Mouse (Mus musculus) liver, embryonic 13.5 days (tissue): Measurements from ENCODE around the gene Dohh. TPM values are rescaled to one million over a fixed set of nuclear protein-coding genes. Genes with fewer than 3 reads are reported as not detected.

Source experiments
- ATAC-seq: fragments of 200-750 bp; cut with Nextera tagmentation; 2 replicates; pipeline ENCODE4 v1.8.0; 2017; ENCODE audit warnings: low read depth, mild to moderate bottlenecking, moderate number of reproducible peaks, moderate library complexity
- DNase-seq: peaks from one replicate; pipeline ENCODE4 v3.0.0; 2022
- H3K27ac ChIP-seq: fragments of 300-500 bp; sonication (generic); 2 replicates; pipeline ENCODE4 v1.5.1; 2015; ENCODE audit warnings: moderate library complexity, mild to moderate bottlenecking, inconsistent platforms
- H3K27me3 ChIP-seq: fragments of 300-500 bp; sonication (generic); 2 replicates; pipeline ENCODE4 v1.6.1; 2015; ENCODE audit warnings: mild to moderate bottlenecking, inconsistent platforms
- H3K36me3 ChIP-seq: fragments of 300-500 bp; sonication (generic); 2 replicates; pipeline ENCODE4 v1.6.1; 2015; ENCODE audit warnings: mild to moderate bottlenecking, inconsistent platforms
- H3K4me1 ChIP-seq: fragments of 300-500 bp; sonication (generic); replicated peaks from 2 replicates; pipeline ENCODE4 v1.6.1; 2015; ENCODE audit warnings: inconsistent platforms
- H3K4me2 ChIP-seq: fragments of 300-500 bp; sonication (generic); 2 replicates; pipeline ENCODE4 v1.6.1; 2015; ENCODE audit warnings: inconsistent platforms, mild to moderate bottlenecking, moderate library complexity
- H3K4me3 ChIP-seq: fragments of 300-500 bp; sonication (generic); replicated peaks from 2 replicates; pipeline ENCODE4 v1.5.1; 2015; ENCODE audit warnings: mild to moderate bottlenecking, inconsistent platforms
- H3K9ac ChIP-seq: fragments of 300-500 bp; sonication (generic); 2 replicates; pipeline ENCODE4 v1.6.1; 2015; ENCODE audit warnings: mild to moderate bottlenecking, inconsistent platforms
- H3K9me3 ChIP-seq: fragments of 300-500 bp; sonication (generic); replicated peaks from 2 replicates; pipeline ENCODE4 v1.6.1; 2016; ENCODE audit warnings: inconsistent platforms
- WGBS: fragments of 180-500 bp; shearing (Covaris S2); methylation state at CpG from one replicate; pipeline ENCODE4 v1.1.7; 2015; ENCODE audit not compliant: insufficient replicate concordance; 5-methylcytosine and 5-hydroxymethylcytosine counted together
- polyA plus RNA-seq: library from polyadenylated mRNA; unstranded; fragments of >200 nt; fragmentation: Nextera tagmentation; extraction: Ambion mirVana; gene quantifications from 2 replicates; pipeline ENCODE4 v1.2.1, GENCODE M21; 2015

Gene Dohh
- polyA plus RNA-seq, 1 experiment from 2014 or later: 68.7 TPM

- ATAC-seq (no peak), DNase-seq (no peak)
- Histone ChIP-seq H3K4me1 (peaks cover 85% of the 10 kb centered on the region), H3K4me3 (peak overlapping the region; percentile 89), H3K27me3 (no peaks in the 10 kb centered on the region), H3K9me3 (no peaks in the 10 kb centered on the region), H3K4me2 (peak overlapping the region; percentile 89), H3K9ac (peak overlapping the region; percentile 99), H3K27ac (peak overlapping the region; percentile 95), H3K36me3 (peaks cover 40% of the 10 kb centered on the region)
- 41% methylated on average over 2 of the region's 2 CpGs for WGBS
Measured at GRCm38 (mm10) chr10:81377362-81377664, 6.9 kb upstream of the Dohh start.

- peak within 1 kb of the TSS; percentile 99 for H3K9ac ChIP-seq
- H3K27ac ChIP-seq: peak within 1 kb of the TSS; percentile 99
- H3K4me2 ChIP-seq: peak within 1 kb of the TSS; percentile 89
- H3K36me3 ChIP-seq: peaks cover 34% of the 10 kb centered on the region
- WGBS: 1% methylated on average over 46 of the region's 59 CpGs
- no peaks in the 10 kb centered on the region for H3K27me3 ChIP-seq
- H3K4me3 ChIP-seq: peak within 1 kb of the TSS; percentile 89
- ATAC-seq (no peak), DNase-seq (no peak)
- no peaks in the 10 kb centered on the region for H3K9me3 ChIP-seq
- peaks cover 85% of the 10 kb centered on the region for H3K4me1 ChIP-seq
Measured at GRCm38 (mm10) chr10:81377793-81378552, 6.3 kb upstream of the Dohh start, which contains the start of gene Fzr1. Gene Fzr1 (minus strand): TSS chr10:81378516.

- ATAC-seq: peak; percentile 85
- Histone ChIP-seq H3K4me2 (peak overlapping the region; percentile 82), H3K27me3 (no peaks in the 10 kb centered on the region), H3K9ac (peak overlapping the region; percentile 87), H3K27ac (peak overlapping the region; percentile 99), H3K9me3 (no peaks in the 10 kb centered on the region), H3K36me3 (peaks cover 27% of the 10 kb centered on the region), H3K4me3 (peak overlapping the region; percentile 89), H3K4me1 (peaks cover 85% of the 10 kb centered on the region)
- peak; percentile 100 for DNase-seq
- WGBS: under 1% methylated on average over 46 of the region's 46 CpGs
Measured at GRCm38 (mm10) chr10:81378553-81379182, 5.6 kb upstream of the Dohh start.

DNA sequence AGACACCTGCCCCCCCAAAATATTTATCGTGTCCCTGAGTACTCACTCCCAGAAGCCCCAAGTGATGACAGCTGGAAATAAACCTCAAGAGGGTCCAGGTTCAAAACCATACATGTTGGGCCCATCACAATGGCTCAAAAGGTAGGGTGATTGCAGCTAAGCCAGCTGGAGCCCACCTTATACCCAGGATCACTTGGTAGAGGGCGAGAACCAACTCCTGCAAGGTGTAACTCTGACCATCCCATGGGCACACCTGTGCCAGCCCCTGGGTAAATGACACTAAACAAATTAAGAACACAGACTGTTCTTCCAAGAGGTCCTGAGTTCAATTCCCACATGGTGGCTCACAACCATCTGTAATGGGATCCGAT lies 5.1 kb upstream of the Dohh start:
- Histone ChIP-seq H3K9ac (peak overlapping the region; percentile 87), H3K4me1 (peaks cover 82% of the 10 kb centered on the region), H3K27me3 (no peaks in the 10 kb centered on the region), H3K36me3 (peaks cover 22% of the 10 kb centered on the region), H3K4me2 (peak overlapping the region; percentile 82), H3K27ac (peak overlapping the region; percentile 99), H3K9me3 (no peaks in the 10 kb centered on the region), H3K4me3 (peak overlapping the region; percentile 69)
- 56% methylated on average over 3 of the region's 3 CpGs for WGBS
- DNase-seq (no peak), ATAC-seq (no peak)

DNA sequence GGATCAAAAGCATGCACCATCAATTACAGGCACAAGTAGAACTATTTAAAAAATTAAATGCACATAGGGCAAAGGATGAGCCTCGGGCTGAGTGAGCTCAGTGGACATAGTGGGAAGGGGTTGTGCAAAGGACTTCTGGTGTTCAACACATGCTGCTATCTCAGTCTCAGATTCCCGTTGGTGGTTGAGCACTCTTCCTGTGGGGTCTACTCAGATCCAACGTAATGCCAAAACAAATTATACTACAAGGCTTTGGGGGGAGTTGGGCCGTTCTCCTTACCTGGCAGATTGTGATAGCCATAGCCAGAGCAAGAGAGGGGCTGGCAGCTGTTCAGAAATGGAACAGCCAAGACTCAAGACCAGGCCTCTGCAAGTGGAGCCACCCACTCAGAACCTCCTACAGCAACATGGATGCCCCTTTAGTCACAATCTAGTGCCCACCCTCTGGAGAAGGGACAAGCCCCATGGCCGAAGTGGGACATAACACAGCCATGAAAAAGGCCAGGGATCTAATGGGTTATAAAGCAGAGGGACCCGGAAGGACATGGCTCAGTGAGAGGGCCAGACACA lies 4.3 kb upstream of the Dohh start:
- DNase-seq (no peak), ATAC-seq (no peak)
- Histone ChIP-seq H3K9me3 (no peaks in the 10 kb centered on the region), H3K27ac (peak overlapping the region; percentile 99), H3K36me3 (peaks cover 15% of the 10 kb centered on the region), H3K4me2 (peak overlapping the region; percentile 82), H3K27me3 (no peaks in the 10 kb centered on the region), H3K4me1 (peaks cover 80% of the 10 kb centered on the region), H3K9ac (peak overlapping the region; percentile 87), H3K4me3 (peak overlapping the region; percentile 69)
- 53% methylated on average over 6 of the region's 6 CpGs for WGBS

GRCm38 (mm10) chr10:81382039-81382438 lies 2.2 kb upstream of the Dohh start:
- Histone ChIP-seq H3K4me3 (no peak overlapping the region), H3K27me3 (no peaks in the 10 kb centered on the region), H3K9me3 (no peaks in the 10 kb centered on the region), H3K36me3 (peaks cover 15% of the 10 kb centered on the region), H3K27ac (peak overlapping the region; percentile 99), H3K4me2 (peak overlapping the region; percentile 52), H3K9ac (peak overlapping the region; percentile 69), H3K4me1 (peaks cover 74% of the 10 kb centered on the region)
- peak; percentile 76 for ATAC-seq
- DNase-seq: peak; percentile 86
- 12% methylated on average over 5 of the region's 5 CpGs for WGBS

DNA sequence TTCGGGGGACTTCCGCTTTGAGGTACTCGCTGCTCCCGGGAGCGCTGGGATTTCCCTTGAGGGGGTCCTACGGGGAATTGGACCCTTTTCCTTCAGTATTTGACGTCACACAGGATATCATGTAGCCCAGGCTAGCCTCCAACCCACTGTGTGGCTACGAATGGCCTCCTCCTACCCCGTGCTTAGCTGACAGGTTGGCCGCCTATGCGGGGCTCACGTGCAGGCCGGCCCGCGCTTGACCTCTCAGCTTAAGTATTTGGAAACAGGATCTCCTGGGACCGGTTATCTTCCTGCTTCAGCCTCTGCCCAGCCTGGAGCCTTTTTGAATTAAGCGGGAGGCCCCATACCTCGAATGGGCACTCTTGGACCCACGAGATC lies 366 bp downstream of the Dohh start:
- Histone ChIP-seq H3K36me3 (peaks cover 38% of the 10 kb centered on the region), H3K9ac (peak overlapping the region; percentile 89), H3K27ac (peak overlapping the region; percentile 89), H3K4me1 (peaks cover 79% of the 10 kb centered on the region), H3K27me3 (no peaks in the 10 kb centered on the region), H3K4me2 (peak overlapping the region; percentile 92), H3K9me3 (no peaks in the 10 kb centered on the region), H3K4me3 (peak overlapping the region; percentile 96)
- DNase-seq (no peak), ATAC-seq (no peak)
- WGBS: under 1% methylated on average over 19 of the region's 19 CpGs

- WGBS: 66% methylated on average over 22 of the region's 22 CpGs
- no peak overlapping the region for H3K27ac ChIP-seq
- no peak for ATAC-seq
- DNase-seq: no peak
- H3K27me3 ChIP-seq: no peaks in the 10 kb centered on the region
- peaks cover 38% of the 10 kb centered on the region for H3K36me3 ChIP-seq
- H3K4me1 ChIP-seq: peaks cover 69% of the 10 kb centered on the region
- peak overlapping the region; percentile 96 for H3K4me3 ChIP-seq
- no peaks in the 10 kb centered on the region for H3K9me3 ChIP-seq
- peak overlapping the region; percentile 92 for H3K4me2 ChIP-seq
- H3K9ac ChIP-seq: peak overlapping the region; percentile 89
Measured at GRCm38 (mm10) chr10:81385603-81386306, 1.5 kb downstream of the Dohh start.

DNA sequence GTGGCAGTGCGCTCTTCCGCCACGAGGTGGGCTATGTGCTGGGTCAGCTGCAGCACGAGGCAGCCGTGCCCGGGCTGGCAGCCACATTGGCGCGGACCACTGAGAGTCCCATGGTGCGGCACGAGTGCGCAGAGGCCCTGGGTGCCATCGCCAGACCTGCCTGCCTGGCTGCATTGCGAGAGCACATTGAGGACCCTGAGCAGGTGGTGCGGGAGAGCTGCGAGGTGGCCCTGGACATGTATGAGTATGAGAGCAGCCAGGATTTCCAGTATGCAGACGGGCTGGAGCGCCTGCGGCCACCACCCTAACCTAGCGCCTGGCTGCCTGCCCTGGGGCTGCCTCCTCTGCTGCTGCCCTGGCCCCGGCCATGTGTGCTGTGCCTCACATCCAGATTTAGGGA lies 3.5 kb downstream of the Dohh start:
- Histone ChIP-seq H3K27me3 (no peaks in the 10 kb centered on the region), H3K4me3 (no peak overlapping the region), H3K9me3 (no peaks in the 10 kb centered on the region), H3K9ac (no peak overlapping the region), H3K4me2 (no peak overlapping the region), H3K36me3 (peaks cover 38% of the 10 kb centered on the region), H3K27ac (peak overlapping the region; percentile 50; the same call in 1 of the 2 replicates), H3K4me1 (peaks cover 58% of the 10 kb centered on the region)
- no peak for ATAC-seq
- no peak for DNase-seq
- WGBS: 88% methylated on average over 20 of the region's 20 CpGs

- peak within 1 kb of the TSS; percentile 41; the same call in 1 of the 2 replicates for H3K9ac ChIP-seq
- H3K4me2 ChIP-seq: no peak within 1 kb of the TSS
- no peaks in the 10 kb centered on the region for H3K9me3 ChIP-seq
- ATAC-seq (no peak), DNase-seq (no peak)
- WGBS: 74% methylated on average over 5 of the region's 5 CpGs
- H3K4me3 ChIP-seq: no peak within 1 kb of the TSS
- peak within 1 kb of the TSS; percentile 50 for H3K27ac ChIP-seq
- H3K36me3 ChIP-seq: peaks cover 38% of the 10 kb centered on the region
- H3K27me3 ChIP-seq: no peaks in the 10 kb centered on the region
- H3K4me1 ChIP-seq: peaks cover 58% of the 10 kb centered on the region
Measured at GRCm38 (mm10) chr10:81388505-81389055, 4.4 kb downstream of the Dohh start, which contains the start of gene Gm48552. Gene Gm48552 (plus strand): TSS chr10:81389005.

- H3K4me3 ChIP-seq: no peak overlapping the region
- H3K9me3 ChIP-seq: no peaks in the 10 kb centered on the region
- H3K4me1 ChIP-seq: peaks cover 61% of the 10 kb centered on the region
- peaks cover 38% of the 10 kb centered on the region for H3K36me3 ChIP-seq
- no peaks in the 10 kb centered on the region for H3K27me3 ChIP-seq
- WGBS: 75% methylated on average over 3 of the region's 3 CpGs
- peak overlapping the region; percentile 50 for H3K27ac ChIP-seq
- no peak overlapping the region for H3K4me2 ChIP-seq
- DNase-seq: no peak
- ATAC-seq: no peak
- H3K9ac ChIP-seq: peak overlapping the region; percentile 41; the same call in 1 of the 2 replicates
Measured at GRCm38 (mm10) chr10:81389373-81389772, 5.1 kb downstream of the Dohh start.
